ENCODE assay signal across 8 mouse cellular contexts in the genomic region with DNA sequence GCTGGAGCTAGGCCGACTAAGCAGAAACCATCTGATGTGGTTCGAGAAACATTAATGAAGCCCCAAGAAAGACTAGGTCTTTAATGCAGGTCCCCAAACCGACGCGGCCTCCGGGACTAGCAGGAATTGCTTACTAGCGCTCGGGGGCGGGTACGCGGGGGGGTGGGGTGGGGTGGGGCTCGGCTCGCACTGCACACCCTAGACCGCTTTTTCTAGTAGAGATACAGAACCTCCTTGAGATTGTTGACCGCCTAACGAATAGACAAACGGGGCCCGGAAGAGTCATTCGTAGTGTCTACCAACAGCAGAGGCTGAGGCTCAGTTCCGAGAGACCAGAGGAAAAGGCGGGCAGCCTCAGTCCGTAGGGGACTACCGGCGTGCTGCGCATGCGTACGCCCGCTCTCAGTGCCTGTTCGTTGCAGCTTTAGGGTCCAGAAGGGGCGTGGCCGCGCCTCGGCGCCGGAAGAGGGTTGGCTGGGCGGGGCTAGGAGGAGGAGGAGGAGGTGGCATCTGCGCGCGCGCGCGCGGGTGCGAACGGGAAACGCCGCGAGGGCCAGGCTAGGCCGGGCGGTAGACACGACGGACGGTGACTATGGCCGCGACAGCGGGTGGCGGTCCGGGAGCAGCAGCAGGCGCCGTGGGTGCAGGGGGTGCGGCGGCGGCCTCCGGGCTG. TPM values are rescaled to one million over a fixed set of nuclear protein-coding genes. Genes with fewer than 3 reads are reported as not detected.
DNase-seq lines count a peak whose midpoint lies in the region; ATAC-seq lines count a peak whose summit lies in the region.

No protein-coding gene starts in this region.

- no peaks in the 10 kb centered on the region for H3K27me3 ChIP-seq in hindbrain, embryonic 12.5 days

- under 1% methylated on average over 64 of the region's 64 CpGs for WGBS in hindbrain, embryonic 12.5 days

- peak; percentile 95 for ATAC-seq in hindbrain, embryonic 12.5 days (ENCODE audit: low FRiP score)

- H3K4me3 ChIP-seq in hindbrain, embryonic 12.5 days, result peak overlapping the region; percentile 96

- peak overlapping the region; percentile 60 for H3K4me2 ChIP-seq in hindbrain, embryonic 12.5 days (replicated peaks)

- H3K4me1 ChIP-seq in hindbrain, embryonic 12.5 days, result peaks cover 26% of the 10 kb centered on the region

- H3K9me3 ChIP-seq in hindbrain, embryonic 12.5 days (replicated peaks), result no peaks in the 10 kb centered on the region

- H3K9ac ChIP-seq in hindbrain, embryonic 12.5 days, result peak overlapping the region; percentile 92

- H3K36me3 ChIP-seq in hindbrain, embryonic 12.5 days, result peaks cover 20% of the 10 kb centered on the region

- DNase-seq in NIH3T3 (ENCODE audit: low read depth), result peak; percentile 99
- peak; percentile 100 for DNase-seq in cerebellum, postnatal 10 days
- peak; percentile 98 to 99 for DNase-seq in frontal cortex, postnatal 10 days (ENCODE audit: low spot score in 2 of 2)
- DNase-seq in layer of hippocampus, postnatal 14 days (ENCODE audit: low spot score in 2 of 2), result peak; percentile 98 to 99
- peak; percentile 100 for DNase-seq in lung, postnatal 14 days
- DNase-seq in retina, adult 2 months (ENCODE audit: low read depth, low spot score), result peak; percentile 95
- peak; percentile 100 for DNase-seq in thymus, postnatal 36 days

- peak overlapping the region; percentile 93 for H3K27ac ChIP-seq in hindbrain, embryonic 12.5 days

RNA-seq across cellular contexts. Expression of a gene that starts 14.0 kb away (rescaled TPM):
- 203 and 206 TPM in 2 replicates for polyA plus RNA-seq in hindbrain, embryonic 12.5 days (2016; fragmentation: Nextera tagmentation; extraction: Ambion mirVana)
- 100 to 1,000 TPM; 129 to 150 TPM for total RNA-seq in layer of hippocampus, postnatal 14 days (2021)

RNA-seq across cellular contexts. Expression of a gene that starts 14.2 kb away (rescaled TPM):
- polyA plus RNA-seq in hindbrain, embryonic 12.5 days (2016; fragmentation: Nextera tagmentation; extraction: Ambion mirVana), result 211 and 225 TPM in 2 replicates
- total RNA-seq in layer of hippocampus, postnatal 14 days (2021), result 10 to 100 TPM; 65.2 to 65.5 TPM

Comparison
In these comparisons a context has a peak if more than half of its experiments do, and no peak if none do; other contexts are left out.
1. Peak in every context shown above with its lines: DNase-seq, ATAC-seq, H3K4me3 ChIP-seq and H3K27ac ChIP-seq.